Mouse (Mus musculus): ENCODE measurements around the gene Gata3. TPM values are rescaled to one million over a fixed set of nuclear protein-coding genes. Genes with fewer than 3 reads are reported as not detected.
A peak's percentile ranks its signal among the peaks of the same experiment; 100 is the strongest.

Gata3 gene
- polyA plus RNA-seq, 1 experiment, result 6.1 TPM

GRCm38 (mm10) chr2:9855861-9856260 is 34.0 kb downstream of the Gata3 start:
- Histone ChIP-seq H3K4me3 (ENCODE audit: low read depth, low read length) (no peak overlapping the region), H3K27me3 (ENCODE audit: control insufficient read depth, insufficient read depth, low read length, poor library complexity, severe bottlenecking) (no peaks in the 10 kb centered on the region), H3K4me1 (ENCODE audit: control insufficient read depth, insufficient read depth, low read length) (peaks cover 4% of the 10 kb centered on the region), H3K27ac (ENCODE audit: insufficient read depth, low read length) (peak overlapping the region; percentile 35; the same call in 1 of the 2 replicates), H3K9ac (ENCODE audit: low read depth, poor library complexity, severe bottlenecking) (no peak overlapping the region), H3K9me3 (replicated peaks; ENCODE audit: control insufficient read depth, insufficient read depth, low read length, poor library complexity, severe bottlenecking) (no peaks in the 10 kb centered on the region), H3K36me3 (ENCODE audit: control insufficient read depth, insufficient read depth, low read length, poor library complexity, severe bottlenecking) (no peaks in the 10 kb centered on the region)
- TF ChIP-seq POLR2A (IDR thresholded peaks at IDR 0.05; ENCODE audit: insufficient read depth, low read length) (no peak), EP300 (IDR thresholded peaks at IDR 0.05; ENCODE audit: insufficient read depth, low read depth, low read length) (no peak), CTCF (IDR thresholded peaks at IDR 0.05; ENCODE audit: low read depth, low read length) (no peak)

- Histone ChIP-seq H3K27ac (ENCODE audit: insufficient read depth, low read length) (no peak overlapping the region), H3K9ac (ENCODE audit: low read depth, poor library complexity, severe bottlenecking) (peak overlapping the region; percentile 46; the same call in 1 of the 2 replicates), H3K36me3 (ENCODE audit: control insufficient read depth, insufficient read depth, low read length, poor library complexity, severe bottlenecking) (no peaks in the 10 kb centered on the region), H3K4me3 (ENCODE audit: low read depth, low read length) (no peak overlapping the region), H3K4me1 (ENCODE audit: control insufficient read depth, insufficient read depth, low read length) (peaks cover 4% of the 10 kb centered on the region), H3K27me3 (ENCODE audit: control insufficient read depth, insufficient read depth, low read length, poor library complexity, severe bottlenecking) (no peaks in the 10 kb centered on the region), H3K9me3 (replicated peaks; ENCODE audit: control insufficient read depth, insufficient read depth, low read length, poor library complexity, severe bottlenecking) (no peaks in the 10 kb centered on the region)
- no peak for TF ChIP-seq CTCF (IDR thresholded peaks at IDR 0.05; ENCODE audit: low read depth, low read length)
- TF ChIP-seq EP300 (IDR thresholded peaks at IDR 0.05; ENCODE audit: insufficient read depth, low read depth, low read length), result no peak
- no peak for TF ChIP-seq POLR2A (IDR thresholded peaks at IDR 0.05; ENCODE audit: insufficient read depth, low read length)
These were observed 36.8 kb downstream of the Gata3 start for GRCm38 (mm10) chr2:9852851-9853576.

- Histone ChIP-seq H3K27ac (ENCODE audit: insufficient read depth, low read length) (no peak overlapping the region), H3K36me3 (ENCODE audit: control insufficient read depth, insufficient read depth, low read length, poor library complexity, severe bottlenecking) (no peaks in the 10 kb centered on the region), H3K9ac (ENCODE audit: low read depth, poor library complexity, severe bottlenecking) (no peak overlapping the region), H3K9me3 (replicated peaks; ENCODE audit: control insufficient read depth, insufficient read depth, low read length, poor library complexity, severe bottlenecking) (peaks cover 6% of the 10 kb centered on the region; the same call in 1 of the 2 replicates), H3K4me1 (ENCODE audit: control insufficient read depth, insufficient read depth, low read length) (no peaks in the 10 kb centered on the region), H3K27me3 (ENCODE audit: control insufficient read depth, insufficient read depth, low read length, poor library complexity, severe bottlenecking) (no peaks in the 10 kb centered on the region), H3K4me3 (ENCODE audit: low read depth, low read length) (no peak overlapping the region)
- TF ChIP-seq CTCF (IDR thresholded peaks at IDR 0.05; ENCODE audit: low read depth, low read length) (no peak), EP300 (IDR thresholded peaks at IDR 0.05; ENCODE audit: insufficient read depth, low read depth, low read length) (no peak), POLR2A (IDR thresholded peaks at IDR 0.05; ENCODE audit: insufficient read depth, low read length) (no peak)
These were observed 54.6 kb downstream of the Gata3 start for GRCm38 (mm10) chr2:9835195-9835594.

- Histone ChIP-seq H3K9me3 (replicated peaks; ENCODE audit: control insufficient read depth, insufficient read depth, low read length, poor library complexity, severe bottlenecking) (peaks cover 6% of the 10 kb centered on the region; the same call in 1 of the 2 replicates), H3K9ac (ENCODE audit: low read depth, poor library complexity, severe bottlenecking) (no peak overlapping the region), H3K27me3 (ENCODE audit: control insufficient read depth, insufficient read depth, low read length, poor library complexity, severe bottlenecking) (no peaks in the 10 kb centered on the region), H3K27ac (ENCODE audit: insufficient read depth, low read length) (no peak overlapping the region), H3K36me3 (ENCODE audit: control insufficient read depth, insufficient read depth, low read length, poor library complexity, severe bottlenecking) (no peaks in the 10 kb centered on the region), H3K4me1 (ENCODE audit: control insufficient read depth, insufficient read depth, low read length) (no peaks in the 10 kb centered on the region), H3K4me3 (ENCODE audit: low read depth, low read length) (no peak overlapping the region)
- TF ChIP-seq EP300 (IDR thresholded peaks at IDR 0.05; ENCODE audit: insufficient read depth, low read depth, low read length) (no peak), POLR2A (IDR thresholded peaks at IDR 0.05; ENCODE audit: insufficient read depth, low read length) (no peak), CTCF (IDR thresholded peaks at IDR 0.05; ENCODE audit: low read depth, low read length) (no peak)
These were observed 56.1 kb downstream of the Gata3 start for GRCm38 (mm10) chr2:9833712-9834111.

GRCm38 (mm10) chr2:9827624-9828023 is 62.2 kb downstream of the Gata3 start:
- TF ChIP-seq EP300 (IDR thresholded peaks at IDR 0.05; ENCODE audit: insufficient read depth, low read depth, low read length) (peak; percentile 79), POLR2A (IDR thresholded peaks at IDR 0.05; ENCODE audit: insufficient read depth, low read length) (no peak), CTCF (IDR thresholded peaks at IDR 0.05; ENCODE audit: low read depth, low read length) (no peak)
- H3K27me3 ChIP-seq (ENCODE audit: control insufficient read depth, insufficient read depth, low read length, poor library complexity, severe bottlenecking), result no peaks in the 10 kb centered on the region
- no peak overlapping the region for H3K4me3 ChIP-seq (ENCODE audit: low read depth, low read length)
- no peaks in the 10 kb centered on the region for H3K36me3 ChIP-seq (ENCODE audit: control insufficient read depth, insufficient read depth, low read length, poor library complexity, severe bottlenecking)
- peaks cover 2% of the 10 kb centered on the region for H3K4me1 ChIP-seq (ENCODE audit: control insufficient read depth, insufficient read depth, low read length)
- no peak overlapping the region for H3K9ac ChIP-seq (ENCODE audit: low read depth, poor library complexity, severe bottlenecking)
- H3K27ac ChIP-seq (ENCODE audit: insufficient read depth, low read length), result no peak overlapping the region
- no peaks in the 10 kb centered on the region for H3K9me3 ChIP-seq (replicated peaks; ENCODE audit: control insufficient read depth, insufficient read depth, low read length, poor library complexity, severe bottlenecking)

- Histone ChIP-seq H3K9ac (ENCODE audit: low read depth, poor library complexity, severe bottlenecking) (no peak overlapping the region), H3K4me3 (ENCODE audit: low read depth, low read length) (no peak overlapping the region), H3K27ac (ENCODE audit: insufficient read depth, low read length) (no peak overlapping the region), H3K9me3 (replicated peaks; ENCODE audit: control insufficient read depth, insufficient read depth, low read length, poor library complexity, severe bottlenecking) (no peaks in the 10 kb centered on the region), H3K27me3 (ENCODE audit: control insufficient read depth, insufficient read depth, low read length, poor library complexity, severe bottlenecking) (no peaks in the 10 kb centered on the region), H3K36me3 (ENCODE audit: control insufficient read depth, insufficient read depth, low read length, poor library complexity, severe bottlenecking) (no peaks in the 10 kb centered on the region), H3K4me1 (ENCODE audit: control insufficient read depth, insufficient read depth, low read length) (no peaks in the 10 kb centered on the region)
- TF ChIP-seq CTCF (IDR thresholded peaks at IDR 0.05; ENCODE audit: low read depth, low read length) (no peak), EP300 (IDR thresholded peaks at IDR 0.05; ENCODE audit: insufficient read depth, low read depth, low read length) (no peak), POLR2A (IDR thresholded peaks at IDR 0.05; ENCODE audit: insufficient read depth, low read length) (no peak)
These were observed 69.2 kb downstream of the Gata3 start for GRCm38 (mm10) chr2:9820611-9821010.

All from ES-Bruce4 (cell line).